Mouse (Mus musculus) liver, embryonic 15.5 days (tissue): ENCODE data around the gene E4f1. TPM values are rescaled to one million over a fixed set of nuclear protein-coding genes. Genes with fewer than 3 reads are reported as not detected.

ENCODE experiments used
- ATAC-seq: fragments of 200-750 bp; cut with Nextera tagmentation; 2 replicates; pipeline ENCODE4 v1.8.0; 2017; ENCODE audit warnings: moderate number of reproducible peaks, mild to moderate bottlenecking, moderate library complexity; ENCODE audit not compliant: insufficient read depth
- H3K27ac ChIP-seq: fragments of 300-500 bp; sonication (generic); replicated peaks from 2 replicates; pipeline ENCODE4 v1.5.1; 2015; ENCODE audit warnings: mild to moderate bottlenecking, inconsistent platforms
- H3K27me3 ChIP-seq: fragments of 300-500 bp; sonication (generic); 2 replicates; pipeline ENCODE4 v1.6.1; 2015; ENCODE audit warnings: mild to moderate bottlenecking, inconsistent platforms
- H3K36me3 ChIP-seq: fragments of 300-500 bp; sonication (generic); replicated peaks from 2 replicates; pipeline ENCODE4 v1.6.1; 2015; ENCODE audit warnings: moderate library complexity, mild to moderate bottlenecking, inconsistent platforms
- H3K4me1 ChIP-seq: fragments of 300-500 bp; sonication (generic); replicated peaks from 2 replicates; pipeline ENCODE4 v1.6.1; 2015; ENCODE audit warnings: inconsistent platforms
- H3K4me2 ChIP-seq: fragments of 300-500 bp; sonication (generic); 2 replicates; pipeline ENCODE4 v1.6.1; 2015; ENCODE audit warnings: moderate library complexity, mild to moderate bottlenecking, inconsistent platforms
- H3K4me3 ChIP-seq: fragments of 300-500 bp; sonication (generic); replicated peaks from 2 replicates; pipeline ENCODE4 v1.5.1; 2015; ENCODE audit warnings: mild to moderate bottlenecking, inconsistent platforms
- H3K9ac ChIP-seq: fragments of 300-500 bp; sonication (generic); 2 replicates; pipeline ENCODE4 v1.6.1; 2015; ENCODE audit warnings: moderate library complexity, mild to moderate bottlenecking, inconsistent platforms
- H3K9me3 ChIP-seq: fragments of 300-500 bp; sonication (generic); replicated peaks from 2 replicates; pipeline ENCODE4 v1.6.1; 2016; ENCODE audit warnings: inconsistent platforms
- WGBS: fragments of 180-500 bp; shearing (Covaris S2); methylation state at CpG from one replicate; pipeline ENCODE4 v1.1.7; 2015; ENCODE audit warnings: mixed read lengths; ENCODE audit not compliant: insufficient replicate concordance; 5-methylcytosine and 5-hydroxymethylcytosine counted together
- polyA plus RNA-seq: library from polyadenylated mRNA; unstranded; fragments of >200 nt; fragmentation: Nextera tagmentation; extraction: Ambion mirVana; gene quantifications from 2 replicates; pipeline ENCODE4 v1.2.1, GENCODE M21; 2015

Gene E4f1
- 11.5 and 14.2 TPM in 2 replicates for polyA plus RNA-seq

DNA sequence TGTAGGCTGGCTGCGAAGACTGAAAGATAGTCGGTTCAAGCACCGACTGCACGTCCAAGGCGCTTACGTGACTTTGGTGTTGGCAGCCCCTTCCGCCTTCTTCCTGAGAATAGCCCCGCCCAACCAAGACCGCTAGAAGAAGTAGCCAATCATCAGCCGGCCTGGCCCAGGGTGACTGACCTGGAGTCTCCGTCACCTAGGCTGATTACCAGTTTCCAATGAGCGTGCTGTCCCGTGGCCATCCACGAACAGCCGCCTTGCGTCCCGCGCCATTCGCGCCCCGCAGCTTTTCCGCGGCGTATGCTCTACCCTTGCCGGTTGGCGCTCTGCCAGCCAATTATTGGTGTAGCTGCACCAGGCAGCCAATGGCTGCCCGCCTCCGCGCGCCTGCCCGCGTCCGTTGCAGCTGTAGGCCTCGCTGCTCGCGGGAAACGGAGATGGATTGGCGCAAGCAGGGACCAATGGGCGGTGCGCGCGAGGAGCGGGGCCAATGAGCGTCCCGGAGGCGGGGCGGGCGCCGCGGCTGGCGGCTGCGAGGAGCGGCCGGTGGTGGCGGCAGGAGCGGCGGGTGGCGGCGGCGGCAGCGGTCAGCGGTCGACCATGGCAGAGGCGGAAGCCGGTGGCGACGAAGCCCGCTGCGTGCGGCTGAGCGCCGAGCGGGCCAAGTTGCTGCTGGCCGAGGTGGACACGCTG lies at the start of gene E4f1, which contains the start of gene Pgp:
E4f1 (minus strand) TSS at position 404 of the 693 bp plus-strand sequence.
Pgp (plus strand) TSS at position 483 of the 693 bp plus-strand sequence.
- peaks cover 35% of the 10 kb centered on the region for H3K36me3 ChIP-seq
- H3K27me3 ChIP-seq: no peaks in the 10 kb centered on the region
- WGBS: under 1% methylated on average over 57 of the region's 75 CpGs
- H3K27ac ChIP-seq: peak within 1 kb of the TSS; percentile 97
- ATAC-seq: peak; percentile 98
- peak within 1 kb of the TSS; percentile 95 for H3K4me3 ChIP-seq
- no peaks in the 10 kb centered on the region for H3K9me3 ChIP-seq
- peak within 1 kb of the TSS; percentile 96 for H3K9ac ChIP-seq
- H3K4me2 ChIP-seq: peak within 1 kb of the TSS; percentile 96
- H3K4me1 ChIP-seq: peaks cover 44% of the 10 kb centered on the region

GRCm38 (mm10) chr17:24514270-24515257 lies 44.5 kb upstream of the E4f1 start:
- H3K27me3 ChIP-seq: no peaks in the 10 kb centered on the region
- 0 out of 2 replicates have a peak overlapping the region, but pooled peaks have one; percentile 11 for H3K27ac ChIP-seq
- no peak overlapping the region for H3K9ac ChIP-seq
- peaks cover 95% of the 10 kb centered on the region for H3K36me3 ChIP-seq
- no peaks in the 10 kb centered on the region for H3K9me3 ChIP-seq
- no peaks in the 10 kb centered on the region; the same call in 1 of the 2 replicates for H3K4me1 ChIP-seq
- no peak overlapping the region for H3K4me2 ChIP-seq
- ATAC-seq: peak; percentile 25; the same call in 1 of the 2 replicates
- no peak overlapping the region for H3K4me3 ChIP-seq
- WGBS: 75% methylated on average over 24 of the region's 24 CpGs

DNA sequence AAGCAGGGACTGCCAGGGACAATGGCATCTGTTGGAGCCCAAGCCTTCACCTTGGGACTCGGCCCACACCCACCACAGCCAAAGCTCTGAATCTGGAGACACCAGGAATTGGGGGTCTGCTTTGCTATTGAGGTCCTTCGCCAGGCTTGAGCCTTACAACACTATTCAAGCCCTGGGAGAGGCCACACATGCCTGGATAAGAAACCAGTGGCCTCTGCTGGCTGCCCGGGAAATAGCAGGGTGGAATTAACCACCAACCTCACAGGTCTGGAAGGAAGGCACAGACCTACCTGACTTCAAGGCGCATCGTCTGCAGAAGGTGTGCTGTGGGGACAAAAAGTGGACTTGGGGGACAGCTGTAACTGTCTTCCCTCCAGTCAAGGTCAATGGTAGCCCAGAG lies 43.5 kb upstream of the E4f1 start:
- Histone ChIP-seq H3K36me3 (peaks cover 98% of the 10 kb centered on the region), H3K4me2 (no peak overlapping the region), H3K9me3 (no peaks in the 10 kb centered on the region), H3K27me3 (no peaks in the 10 kb centered on the region), H3K27ac (no peak overlapping the region), H3K4me1 (no peaks in the 10 kb centered on the region; the same call in 1 of the 2 replicates), H3K9ac (no peak overlapping the region), H3K4me3 (no peak overlapping the region)
- no peak for ATAC-seq
- 52% methylated on average over 5 of the region's 5 CpGs for WGBS

DNA sequence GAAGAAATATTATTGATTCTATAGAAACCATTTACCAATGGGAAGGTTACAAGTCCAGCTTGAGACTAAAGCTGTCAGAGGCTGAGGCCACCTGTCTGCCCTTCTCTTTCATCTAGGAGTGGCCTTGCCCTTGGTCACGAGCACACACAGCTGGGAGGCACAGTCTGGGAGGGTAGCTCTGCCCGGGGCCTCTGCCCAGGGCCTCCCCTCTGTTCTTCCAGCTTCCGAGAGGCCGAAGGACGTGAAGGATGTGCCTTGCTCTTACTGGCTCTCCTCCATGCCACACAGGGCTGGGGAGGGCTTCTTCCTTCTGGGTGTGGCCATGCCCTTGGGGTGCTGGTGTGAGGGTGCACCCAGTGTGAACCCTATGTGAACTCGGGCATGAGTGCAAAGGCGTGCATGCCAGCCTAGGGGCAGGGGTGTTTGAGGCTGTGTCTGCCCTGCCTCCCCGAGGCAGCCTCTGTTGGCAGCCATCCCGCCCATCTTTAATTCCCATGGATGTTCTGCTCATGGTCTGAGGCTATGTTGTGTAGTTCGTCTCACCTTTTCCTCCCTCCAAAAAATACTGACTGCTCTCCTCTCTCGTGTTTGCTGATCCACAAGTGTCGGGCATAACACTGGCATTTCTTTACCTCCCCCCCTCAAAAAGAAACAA lies 37.8 kb upstream of the E4f1 start:
- no peak overlapping the region for H3K4me3 ChIP-seq
- no peaks in the 10 kb centered on the region for H3K27me3 ChIP-seq
- ATAC-seq: no peak
- H3K4me1 ChIP-seq: peaks cover 18% of the 10 kb centered on the region
- H3K9ac ChIP-seq: no peak overlapping the region
- no peak overlapping the region for H3K27ac ChIP-seq
- WGBS: 77% methylated on average over 12 of the region's 12 CpGs
- peaks cover 51% of the 10 kb centered on the region for H3K36me3 ChIP-seq
- no peaks in the 10 kb centered on the region for H3K9me3 ChIP-seq
- H3K4me2 ChIP-seq: no peak overlapping the region

- WGBS: 59% methylated on average over 19 of the region's 19 CpGs
- no peaks in the 10 kb centered on the region for H3K27me3 ChIP-seq
- no peaks in the 10 kb centered on the region for H3K9me3 ChIP-seq
- H3K4me3 ChIP-seq: peak overlapping the region; percentile 9; the same call in 1 of the 2 replicates
- H3K4me2 ChIP-seq: peak overlapping the region; percentile 52
- peaks cover 18% of the 10 kb centered on the region for H3K4me1 ChIP-seq
- peaks cover 46% of the 10 kb centered on the region for H3K36me3 ChIP-seq
- peak; percentile 22; the same call in 1 of the 2 replicates for ATAC-seq
- no peak overlapping the region for H3K9ac ChIP-seq
- H3K27ac ChIP-seq: no peak overlapping the region
These were observed 37.1 kb upstream of the E4f1 start for GRCm38 (mm10) chr17:24507129-24507664.

- H3K4me3 ChIP-seq: peak overlapping the region; percentile 9; the same call in 1 of the 2 replicates
- H3K27ac ChIP-seq: no peak overlapping the region
- H3K36me3 ChIP-seq: peaks cover 39% of the 10 kb centered on the region
- H3K4me1 ChIP-seq: peaks cover 18% of the 10 kb centered on the region
- H3K27me3 ChIP-seq: no peaks in the 10 kb centered on the region
- H3K9me3 ChIP-seq: no peaks in the 10 kb centered on the region
- no peak overlapping the region for H3K9ac ChIP-seq
- no peak for ATAC-seq
- WGBS: 36% methylated on average over 36 of the region's 36 CpGs
- peak overlapping the region; percentile 52 for H3K4me2 ChIP-seq
These were observed 36.4 kb upstream of the E4f1 start for GRCm38 (mm10) chr17:24506332-24507070.

DNA sequence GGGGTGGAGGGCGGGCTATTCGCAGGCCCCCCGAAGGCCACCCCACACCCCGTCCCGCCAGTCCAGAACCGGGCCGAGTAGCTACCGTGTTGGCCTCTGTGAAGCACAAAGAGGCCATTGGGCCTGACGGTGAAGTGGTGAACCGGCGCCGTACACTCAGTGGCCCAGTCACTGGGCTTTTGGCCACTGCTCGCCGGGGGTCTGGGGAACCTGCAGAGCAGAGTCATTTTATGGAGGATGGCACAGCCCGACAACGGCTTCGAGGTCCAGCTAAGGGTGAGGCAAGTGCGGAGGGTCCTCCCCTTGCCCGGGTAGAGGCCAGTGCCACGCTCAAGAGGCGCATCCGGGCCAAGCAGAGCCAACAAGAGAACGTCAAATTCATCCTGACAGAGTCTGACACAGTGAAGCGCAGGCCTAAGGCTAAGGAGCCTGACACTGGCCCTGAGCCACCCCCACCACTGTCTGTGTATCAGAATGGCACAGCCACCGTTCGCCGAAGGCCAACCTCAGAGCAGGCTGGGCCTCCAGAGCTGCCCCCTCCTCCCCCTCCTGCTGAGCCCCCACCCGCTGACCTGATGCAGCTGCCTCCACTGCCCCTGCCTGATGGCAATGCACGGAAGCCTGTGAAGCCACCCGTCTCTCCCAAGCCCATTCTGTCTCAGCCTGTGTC lies 35.3 kb upstream of the E4f1 start:
- 83% methylated on average over 30 of the region's 30 CpGs for WGBS
- Histone ChIP-seq H3K27me3 (no peaks in the 10 kb centered on the region; the same call in 1 of the 2 replicates), H3K27ac (no peak overlapping the region), H3K9me3 (no peaks in the 10 kb centered on the region), H3K4me1 (peaks cover 18% of the 10 kb centered on the region), H3K9ac (no peak overlapping the region), H3K4me2 (no peak overlapping the region), H3K4me3 (no peak overlapping the region), H3K36me3 (peaks cover 28% of the 10 kb centered on the region)
- no peak for ATAC-seq

DNA sequence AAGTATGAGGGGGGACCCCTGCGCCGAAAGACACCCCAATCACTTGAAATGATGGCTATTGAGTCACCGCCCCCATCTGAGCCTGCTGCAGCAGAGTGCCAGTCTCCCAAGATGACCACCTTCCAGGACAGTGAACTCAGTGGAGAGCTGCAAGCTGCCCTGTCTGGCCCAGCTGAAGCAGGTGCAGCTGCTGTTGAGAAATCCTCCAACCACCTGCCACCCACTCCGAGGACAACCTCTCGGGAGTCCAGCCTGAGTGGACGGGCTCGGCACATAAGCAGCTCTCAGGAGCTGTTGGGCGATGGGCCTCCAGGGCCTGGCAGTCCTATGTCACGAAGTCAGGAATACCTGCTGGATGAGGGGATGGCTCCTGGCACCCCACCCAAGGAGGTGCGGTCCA lies 34.0 kb upstream of the E4f1 start:
- WGBS: 81% methylated on average over 10 of the region's 10 CpGs
- ATAC-seq: no peak
- peaks cover 18% of the 10 kb centered on the region for H3K4me1 ChIP-seq

GRCm38 (mm10) chr17:24502208-24502607 lies 32.1 kb upstream of the E4f1 start:
- no peak for ATAC-seq
- Histone ChIP-seq H3K4me1 (peaks cover 12% of the 10 kb centered on the region), H3K36me3 (no peaks in the 10 kb centered on the region), H3K4me2 (no peak overlapping the region), H3K9ac (no peak overlapping the region), H3K27me3 (no peaks in the 10 kb centered on the region; the same call in 1 of the 2 replicates), H3K4me3 (no peak overlapping the region), H3K27ac (no peak overlapping the region), H3K9me3 (no peaks in the 10 kb centered on the region)
- WGBS: 37% methylated on average over 11 of the region's 11 CpGs

More for the DNA sequence above, 34.0 kb upstream of the E4f1 start:
- peaks cover 15% of the 10 kb centered on the region for H3K36me3 ChIP-seq
- no peaks in the 10 kb centered on the region for H3K9me3 ChIP-seq
- no peak overlapping the region for H3K4me3 ChIP-seq
- no peak overlapping the region for H3K9ac ChIP-seq
- H3K27ac ChIP-seq: no peak overlapping the region
- no peak overlapping the region for H3K4me2 ChIP-seq
- H3K27me3 ChIP-seq: no peaks in the 10 kb centered on the region; the same call in 1 of the 2 replicates
